Mouse (Mus musculus): ENCODE data around the gene Elmod3.

DNA sequence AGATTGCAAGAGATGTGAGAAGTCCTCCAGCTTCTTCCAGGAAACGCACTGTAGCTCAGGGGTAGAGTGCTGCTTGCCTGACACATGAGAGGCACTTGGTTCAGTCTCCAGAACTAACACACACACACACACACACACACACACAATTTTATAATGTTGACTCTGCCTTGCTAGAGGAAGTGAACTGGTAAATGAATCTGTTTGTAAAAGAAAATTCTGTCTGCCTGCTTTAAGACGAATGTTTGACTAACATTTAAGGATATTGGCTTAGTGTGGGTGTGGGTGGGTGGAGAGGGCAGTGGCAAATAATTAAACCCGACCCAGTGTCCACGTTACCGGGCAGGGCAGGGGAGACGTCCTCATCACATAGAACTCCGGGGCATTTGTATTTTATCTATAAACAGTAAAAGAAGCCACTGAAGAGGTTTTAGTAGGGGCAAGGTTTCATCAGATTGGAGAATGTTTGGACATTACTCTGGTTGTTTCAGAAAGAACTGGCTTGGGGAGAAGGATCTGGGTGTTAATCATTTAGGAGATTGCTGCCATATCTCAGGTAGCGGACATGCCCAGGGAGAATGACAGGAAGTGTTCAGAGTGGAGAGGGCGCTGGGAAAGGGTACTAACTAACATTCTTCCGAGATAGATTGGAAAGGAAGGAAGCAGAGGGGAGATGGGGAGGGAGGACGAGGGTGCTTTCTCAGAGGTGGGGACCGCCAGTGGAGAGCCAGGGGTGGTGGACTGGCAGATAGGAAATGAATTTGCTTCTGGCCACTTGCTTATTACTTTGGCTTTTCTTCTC is 21.7 kb upstream of the Elmod3 start:
- TF ChIP-seq CTCF (IDR thresholded peaks at IDR 0.05; ENCODE audit: low read depth, low read length) (no peak), POLR2A (IDR thresholded peaks at IDR 0.05; ENCODE audit: borderline replicate concordance, low read depth, low read length) (no peak)
